Mouse (Mus musculus) embryo, embryonic 10.5 days (tissue): ENCODE measurements at regions not wholly inside any gene's neighbourhood (a gene's known extent, or its start where the extent isn't known, plus 50 kb on each side); places are given as distances from the start of the nearest gene placed in this dataset.

Experiments
- DNase-seq: peaks from one replicate; pipeline ENCODE4 v3.0.0-alpha.2; 2015; ENCODE audit warnings: low spot score

- DNase-seq, result no peak
Observed at GRCm38 (mm10) chr17:92159325-92159724, 1039.5 kb upstream of the Adcyap1 start.

- DNase-seq, result no peak
Observed at GRCm38 (mm10) chr17:92185740-92186139, 1013.1 kb upstream of the Adcyap1 start.

- DNase-seq, result peak; percentile 65
Observed at GRCm38 (mm10) chr17:92210730-92211129, 988.1 kb upstream of the Adcyap1 start.

GRCm38 (mm10) chr17:92216464-92216863, 982.4 kb upstream of the Adcyap1 start:
- DNase-seq, result no peak
